Mouse (Mus musculus) right cerebral cortex, postnatal 36 days (tissue): ENCODE data around the gene Dag1.
"Not testable (repeated sequence)": the region's sequence is repeated elsewhere in the genome, so short reads cannot be mapped to it uniquely, and the experiment has no call there.

ENCODE experiments used
- DNase-seq, 2 experiments: peaks; one replicate each; pipeline ENCODE4 v3.0.0; 2022; ENCODE audit warnings: low spot score in 2 of 2, mixed read lengths in 1 of 2

Dag1 gene

GRCm38 (mm10) chr9:108274476-108275330 is 10.9 kb upstream of the Dag1 start:
- no peak for DNase-seq

DNA sequence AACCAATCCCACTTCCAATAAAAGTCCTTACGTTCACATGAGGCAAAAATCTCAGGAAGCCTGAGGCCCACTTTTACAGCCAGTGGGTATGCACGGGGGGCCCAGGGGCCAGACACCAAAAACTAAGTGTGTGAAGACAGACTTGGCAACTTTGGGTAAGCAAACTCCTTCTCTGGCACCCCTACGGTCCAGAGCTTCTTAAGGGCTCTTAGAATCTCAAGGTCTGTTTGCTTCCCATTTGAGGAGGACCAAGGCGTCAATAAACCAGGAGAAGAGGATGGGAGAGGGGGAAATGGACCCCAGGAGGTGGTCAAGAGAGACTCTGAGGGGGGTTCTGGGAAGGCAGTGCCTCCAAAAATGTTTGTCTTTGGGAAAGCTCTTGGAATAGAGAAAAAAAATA is 9.7 kb upstream of the Dag1 start:
- DNase-seq: no peak

DNA sequence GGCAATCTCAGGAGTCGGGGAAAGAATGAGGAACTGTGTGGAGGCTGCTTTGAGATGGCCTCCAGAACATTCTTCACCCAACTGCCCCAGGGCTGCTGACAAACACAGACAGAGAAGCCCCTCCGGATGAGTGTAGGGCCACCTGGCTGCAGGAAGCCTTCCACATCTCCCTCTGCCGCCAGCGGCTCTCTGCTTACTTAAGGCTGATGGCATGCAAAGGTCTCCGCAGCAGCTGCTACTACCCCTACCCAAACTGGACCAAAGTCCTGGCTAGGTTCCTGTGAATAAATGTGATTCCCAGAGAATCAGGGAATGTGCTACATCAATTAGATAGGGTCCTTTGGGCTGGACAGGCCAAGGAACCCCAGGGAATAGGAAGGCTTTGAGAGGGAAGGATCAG is 8.9 kb upstream of the Dag1 start:
- no peak for DNase-seq

GRCm38 (mm10) chr9:108271941-108272340 is 8.2 kb upstream of the Dag1 start:
- DNase-seq: no peak

GRCm38 (mm10) chr9:108268701-108269100 is 4.9 kb upstream of the Dag1 start:
- not testable (repeated sequence) for DNase-seq

DNA sequence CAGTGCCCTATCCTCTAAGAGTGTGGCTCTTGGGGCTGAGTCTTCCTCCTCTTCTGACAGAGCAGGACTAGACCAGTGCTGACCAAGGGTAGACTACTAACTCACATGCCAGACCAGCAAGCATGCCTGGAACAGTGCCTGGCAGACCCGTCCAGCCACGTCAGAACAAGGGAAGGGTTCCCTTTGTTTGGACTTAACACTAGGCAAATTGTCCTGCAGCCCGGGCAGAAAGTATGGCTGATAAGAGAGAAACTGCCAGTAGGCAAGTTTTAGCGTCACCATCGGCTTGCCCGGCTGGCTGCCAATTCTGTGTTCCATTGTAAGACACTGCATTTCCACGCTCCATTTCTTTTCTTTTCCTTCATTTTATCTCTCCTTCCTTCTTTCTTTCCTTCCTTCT is 3.9 kb upstream of the Dag1 start:
- DNase-seq: no peak

- no peak for DNase-seq
Observed at GRCm38 (mm10) chr9:108266261-108266935, 2.6 kb upstream of the Dag1 start.

GRCm38 (mm10) chr9:108264191-108264921 is 598 bp upstream of the Dag1 start:
- no peak for DNase-seq

DNA sequence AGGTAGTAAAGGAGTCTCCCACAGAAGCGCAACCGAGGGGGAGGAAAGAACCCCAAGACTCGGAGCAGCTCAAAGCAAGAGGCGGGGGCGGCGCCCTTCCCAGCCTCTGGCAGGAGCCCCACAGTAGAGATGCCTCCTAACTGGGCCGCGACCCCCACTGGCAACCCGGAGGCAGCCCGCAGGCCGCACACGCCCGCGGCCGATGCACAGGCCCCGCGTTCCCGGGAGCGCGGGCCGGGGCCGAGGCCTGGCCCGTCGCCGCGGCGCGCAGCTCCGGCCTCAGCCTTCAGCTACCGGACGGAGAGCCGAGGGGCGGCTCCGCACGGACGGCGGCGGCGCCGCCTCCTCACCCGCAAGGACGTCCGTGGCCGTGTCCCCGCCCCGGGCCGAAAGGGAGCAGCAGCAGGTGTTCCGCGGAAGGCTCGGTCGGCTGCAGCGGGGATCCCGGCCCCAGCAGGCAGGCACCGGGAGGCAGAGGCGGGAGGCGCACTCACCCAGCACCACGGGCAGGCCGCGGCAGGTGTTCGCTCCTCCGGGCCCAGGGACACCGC is 552 bp downstream of the Dag1 start:
- peak; percentile 17 to 34 for DNase-seq

DNA sequence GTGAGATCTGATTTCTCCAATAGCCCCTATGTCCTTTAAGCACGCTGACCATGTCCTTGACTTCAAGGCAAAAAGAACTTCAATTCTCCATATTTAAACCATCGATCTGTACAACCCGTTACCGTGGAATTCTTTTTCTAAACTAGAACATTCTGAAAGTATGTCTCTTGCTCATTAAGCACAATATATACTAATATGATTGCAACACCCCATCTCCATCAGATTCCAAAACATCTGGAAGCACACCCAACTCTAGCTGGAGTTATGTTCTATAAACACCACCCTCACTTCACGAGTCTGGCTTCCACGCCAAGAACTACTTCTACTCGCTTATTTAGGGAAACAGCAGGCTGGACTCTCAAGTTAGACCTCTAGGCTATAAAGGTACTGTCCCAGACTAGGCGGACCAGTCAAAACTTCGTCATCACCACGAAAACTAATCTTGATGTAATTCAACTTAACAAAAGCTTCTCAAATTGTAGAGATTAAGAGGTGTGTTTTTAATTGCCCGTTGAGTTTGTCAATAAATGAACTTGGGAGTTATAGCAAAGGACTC is 1.2 kb downstream of the Dag1 start:
- DNase-seq: no peak

- no peak for DNase-seq
Observed at GRCm38 (mm10) chr9:108261865-108262264, 1.9 kb downstream of the Dag1 start.

DNA sequence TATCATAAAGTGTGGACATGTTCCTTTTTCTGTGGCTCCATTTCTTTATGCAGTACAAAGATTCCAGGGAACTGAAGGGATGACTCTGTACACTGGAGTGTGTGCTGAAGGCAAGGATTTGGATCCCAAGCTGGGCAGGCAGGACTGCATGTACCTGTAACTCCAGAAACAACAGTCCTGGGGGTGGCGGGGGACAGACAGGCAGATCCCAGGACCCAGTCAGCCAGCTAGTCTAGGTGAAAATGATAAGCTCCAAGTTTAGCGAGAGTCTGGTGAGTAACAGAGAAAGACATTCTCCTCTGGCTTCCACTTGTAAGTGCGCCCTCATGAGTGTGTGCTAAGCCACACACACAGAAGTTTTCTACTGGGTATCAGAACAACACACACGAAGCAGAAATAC is 3.2 kb downstream of the Dag1 start:
- DNase-seq: no peak

- no peak for DNase-seq
Observed at GRCm38 (mm10) chr9:108252766-108253165, 11.0 kb downstream of the Dag1 start.

GRCm38 (mm10) chr9:108251877-108252276 is 11.9 kb downstream of the Dag1 start:
- no peak for DNase-seq

DNA sequence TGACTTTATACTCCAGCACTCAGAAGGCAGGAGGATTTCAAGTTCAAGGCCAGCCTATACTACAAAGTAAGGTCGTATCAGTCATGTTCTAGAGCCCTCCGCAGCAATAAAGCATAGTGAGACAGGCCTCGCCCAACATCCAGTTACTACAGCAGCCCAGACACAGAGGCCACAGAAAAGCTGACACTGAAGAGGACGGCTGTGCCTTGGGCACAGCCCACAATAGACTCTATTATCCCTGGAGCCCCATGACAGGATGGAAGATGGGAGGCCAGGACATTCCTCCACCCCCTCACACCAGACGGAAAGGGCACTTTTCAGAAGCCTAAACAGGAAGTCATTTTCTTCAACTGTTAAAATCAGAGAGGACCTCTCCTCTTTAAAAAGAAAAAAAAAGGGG is 14.8 kb downstream of the Dag1 start:
- no peak for DNase-seq

GRCm38 (mm10) chr9:108244984-108245383 is 18.8 kb downstream of the Dag1 start:
- no peak for DNase-seq

- DNase-seq: no peak
Observed at GRCm38 (mm10) chr9:108244540-108244939, 19.2 kb downstream of the Dag1 start.

DNA sequence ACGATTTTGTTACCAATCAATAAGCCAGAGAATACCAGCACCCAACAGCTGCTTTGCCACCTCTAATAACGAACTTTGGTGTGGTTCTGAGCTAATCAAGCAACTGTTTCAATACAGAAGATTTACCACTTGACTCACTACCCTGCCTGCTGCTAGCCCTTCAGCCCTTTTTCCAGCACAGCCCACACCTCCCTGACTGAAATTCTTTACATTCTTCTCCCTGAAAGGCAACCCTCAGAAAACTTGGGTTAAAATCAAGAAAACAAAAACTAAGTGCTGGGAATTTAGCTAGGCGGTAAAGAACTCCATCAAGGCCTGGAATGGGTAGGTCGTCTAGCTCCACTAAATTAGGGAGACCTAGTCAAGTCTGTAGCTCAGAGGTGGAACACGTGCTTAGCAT is 23.8 kb downstream of the Dag1 start:
- no peak for DNase-seq

DNA sequence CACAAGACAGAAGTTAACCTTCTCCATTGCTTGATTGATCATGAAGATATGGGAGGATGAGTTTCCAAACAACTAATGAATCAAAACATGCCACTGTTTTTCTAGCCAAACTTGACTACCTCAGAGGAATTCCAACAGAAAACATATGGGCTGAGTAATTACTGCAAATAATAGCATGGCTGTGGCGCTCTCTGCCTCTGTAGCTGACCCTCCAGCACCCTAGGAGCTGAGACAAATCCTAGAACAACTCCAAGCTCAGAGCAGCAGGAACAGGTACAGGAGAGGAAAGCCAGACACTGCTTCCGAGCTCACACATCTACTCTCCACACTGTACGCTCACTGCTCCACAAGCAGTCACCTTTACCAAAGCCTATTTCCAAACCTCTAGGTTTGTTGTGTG is 24.9 kb downstream of the Dag1 start:
- DNase-seq: no peak

- no peak for DNase-seq
Observed at GRCm38 (mm10) chr9:108238402-108238801, 25.4 kb downstream of the Dag1 start.

GRCm38 (mm10) chr9:108234682-108235081 is 29.1 kb downstream of the Dag1 start:
- no peak for DNase-seq

GRCm38 (mm10) chr9:108232908-108233307 is 30.9 kb downstream of the Dag1 start:
- no peak for DNase-seq
